Comparison of ENCODE assay signal across 9 mouse cellular contexts in genomic region chr5:147448526-147448925, GRCm38 (mm10). TPM values are rescaled to one million over a fixed set of nuclear protein-coding genes. Genes with fewer than 3 reads are reported as not detected.
DNase-seq lines count a peak whose midpoint lies in the region; ATAC-seq lines count a peak whose summit lies in the region.
"Had no signal": no experiment of that assay in that cellular context is flagged by ENCODE, and none has a peak within 500 bp of the region (broad histone marks: within the 10 kb centered on the region; RNA-seq: fewer than 3 reads in every experiment).

No protein-coding gene starts in this region.

- H3K9ac ChIP-seq in forebrain, embryonic 13.5 days, result no peak overlapping the region
- H3K9ac ChIP-seq in forebrain, embryonic 12.5 days, result no peak overlapping the region
- no peak overlapping the region for H3K9ac ChIP-seq in kidney, embryonic 16.5 days (replicated peaks; ENCODE audit: low read length)

- H3K4me1 ChIP-seq in forebrain, embryonic 13.5 days, result peaks cover 21% of the 10 kb centered on the region
- 0 out of 2 replicates have a peak, but pooled peaks cover 3% of the 10 kb centered on the region for H3K4me1 ChIP-seq in forebrain, embryonic 12.5 days
- H3K4me1 ChIP-seq in kidney, embryonic 16.5 days (ENCODE audit: insufficient read depth, low read length), result peaks cover 24% of the 10 kb centered on the region

- H3K36me3 ChIP-seq in forebrain, embryonic 13.5 days (ENCODE audit: poor library complexity, severe bottlenecking), result peaks cover 11% of the 10 kb centered on the region; the same call in 1 of the 2 replicates
- peaks cover 3% of the 10 kb centered on the region; the same call in 1 of the 2 replicates for H3K36me3 ChIP-seq in forebrain, embryonic 12.5 days (replicated peaks)
- H3K36me3 ChIP-seq in kidney, embryonic 16.5 days (ENCODE audit: insufficient read depth, low read length), result peaks cover 10% of the 10 kb centered on the region; the same call in 1 of the 2 replicates

- no peaks in the 10 kb centered on the region for H3K27me3 ChIP-seq in forebrain, embryonic 13.5 days
- H3K27me3 ChIP-seq in forebrain, embryonic 12.5 days, result no peaks in the 10 kb centered on the region
- H3K27me3 ChIP-seq in kidney, embryonic 16.5 days (ENCODE audit: insufficient read depth, low read length), result no peaks in the 10 kb centered on the region

- H3K4me3 ChIP-seq in forebrain, embryonic 13.5 days, result no peak overlapping the region
- H3K4me3 ChIP-seq in forebrain, embryonic 12.5 days (replicated peaks), result no peak overlapping the region
- no peak overlapping the region for H3K4me3 ChIP-seq in kidney, embryonic 16.5 days (ENCODE audit: low read length)
- H3K4me3 ChIP-seq: left cerebral cortex, adult 2 months had no signal

- ATAC-seq in forebrain, embryonic 13.5 days, result peak; percentile 50
- no peak for ATAC-seq in forebrain, embryonic 12.5 days (ENCODE audit: low FRiP score)
- ATAC-seq in kidney, embryonic 16.5 days (ENCODE audit: low FRiP score, low TSS enrichment), result peak; percentile 83

- H3K27ac ChIP-seq in forebrain, embryonic 13.5 days, result 0 out of 2 replicates have a peak overlapping the region, but pooled peaks have one; percentile 26
- no peak overlapping the region for H3K27ac ChIP-seq in forebrain, embryonic 12.5 days
- H3K27ac ChIP-seq in kidney, embryonic 16.5 days (ENCODE audit: low read length), result 0 out of 2 replicates have a peak overlapping the region, but pooled peaks have one; percentile 36
- H3K27ac ChIP-seq: left cerebral cortex, adult 2 months had no signal

- 31% methylated on average over 4 of the region's 4 CpGs for WGBS in forebrain, embryonic 13.5 days
- WGBS in forebrain, embryonic 12.5 days, result 45% methylated on average over 4 of the region's 4 CpGs
- WGBS in kidney, embryonic 16.5 days, result 23% methylated on average over 4 of the region's 4 CpGs

- no peaks in the 10 kb centered on the region for H3K9me3 ChIP-seq in forebrain, embryonic 13.5 days (replicated peaks)
- no peaks in the 10 kb centered on the region for H3K9me3 ChIP-seq in forebrain, embryonic 12.5 days
- no peaks in the 10 kb centered on the region for H3K9me3 ChIP-seq in kidney, embryonic 16.5 days (ENCODE audit: low read length)

- no peak overlapping the region for H3K4me2 ChIP-seq in forebrain, embryonic 13.5 days
- no peak overlapping the region for H3K4me2 ChIP-seq in forebrain, embryonic 12.5 days
- no peak overlapping the region for H3K4me2 ChIP-seq in kidney, embryonic 16.5 days (replicated peaks; ENCODE audit: low read depth, low read length)

- intact Hi-C loops in left cerebral cortex, postnatal 4 days (cut with DNase I), result no loop called here

- peak; percentile 17 for DNase-seq in left cerebral cortex, postnatal 4 days
- no peak for DNase-seq in left cerebral cortex, adult 18-20 months (ENCODE audit: low spot score in 2 of 2)
- peak; percentile 43 for DNase-seq in thymus, postnatal 14 days
- no peak for DNase-seq in right cerebral cortex, postnatal 4 days
- no peak for DNase-seq in cerebellum, postnatal 4 days (ENCODE audit: low spot score in 2 of 2)

RNA-seq across cellular contexts. Expression of gene Pan3, which starts 18.6 kb away (rescaled TPM):
- 67.5 and 68.1 TPM in 2 replicates for polyA plus RNA-seq in forebrain, embryonic 13.5 days (2015; fragmentation: Nextera tagmentation; extraction: Ambion mirVana)
- 43.4 and 55.1 TPM in 2 replicates for polyA plus RNA-seq in forebrain, embryonic 12.5 days (2016; fragmentation: Nextera tagmentation; extraction: Ambion mirVana)
- total RNA-seq in left cerebral cortex, postnatal 4 days (2021), result 100 to 1,000 TPM in 1 of 2 experiments, 10 to 100 TPM in 1; 90.3 to 107 TPM
- 10 to 100 TPM; 74.2 to 79.9 TPM for total RNA-seq in left cerebral cortex, adult 18-20 months (2021)
- polyA plus RNA-seq in kidney, embryonic 16.5 days (2015; fragmentation: Nextera tagmentation; extraction: Ambion mirVana), result 61.2 and 72.9 TPM in 2 replicates

RNA-seq across cellular contexts. Expression of gene Flt3, which starts 48.2 kb away (rescaled TPM):
- polyA plus RNA-seq in forebrain, embryonic 13.5 days (2015; fragmentation: Nextera tagmentation; extraction: Ambion mirVana), result 0.04 and 0.08 TPM in 2 replicates
- 0.05 and 0.11 TPM in 2 replicates for polyA plus RNA-seq in forebrain, embryonic 12.5 days (2016; fragmentation: Nextera tagmentation; extraction: Ambion mirVana)
- total RNA-seq in left cerebral cortex, postnatal 4 days (2021), result under 1 TPM; 0.42 to 0.64 TPM
- total RNA-seq in left cerebral cortex, adult 18-20 months (2021), result 1 to 10 TPM; 6.1 to 9.1 TPM
- 0.06 and 0.24 TPM in 2 replicates for polyA plus RNA-seq in kidney, embryonic 16.5 days (2015; fragmentation: Nextera tagmentation; extraction: Ambion mirVana)

Comparison
In these comparisons a context has a peak if more than half of its experiments do, and no peak if none do; other contexts are left out.
1. DNase-seq: peak in left cerebral cortex, postnatal 4 days (single experiment) and thymus, postnatal 14 days (single experiment); none in left cerebral cortex, adult 18-20 months (0 of 2), right cerebral cortex, postnatal 4 days (single experiment) and cerebellum, postnatal 4 days (0 of 2).